Mouse (Mus musculus) MEL (cell line): ENCODE measurements around the gene Srsf2. TPM values are rescaled to one million over a fixed set of nuclear protein-coding genes. Genes with fewer than 3 reads are reported as not detected.

Experiments
- DNase-seq: peaks from one replicate; pipeline ENCODE4 v3.0.0; 2011; ENCODE audit warnings: low read depth, low spot score
- H3K27ac ChIP-seq: 2 replicates; pipeline ENCODE4 v1.5.1; 2012; ENCODE audit warnings: low read depth, mild to moderate bottlenecking, control low read depth, low read length, moderate library complexity; ENCODE audit not compliant: control insufficient read depth
- H3K27me3 ChIP-seq, 2 experiments: fragments of 150-350 bp in 1 of 2; sonication (generic) in 1 of 2; 2 replicates each; pipeline ENCODE4 v1.6.1; 2012; ENCODE audit warnings: low read length in 2 of 2, mild to moderate bottlenecking in 2 of 2, improper control_type of control experiment in 1 of 2, moderate library complexity in 1 of 2; ENCODE audit not compliant: insufficient read depth in 2 of 2, control insufficient read depth in 1 of 2
- H3K36me3 ChIP-seq, 2 experiments: 2 replicates each; pipeline ENCODE4 v1.6.1; 2012 to 2014; ENCODE audit warnings: low read length in 2 of 2, improper control_type of control experiment in 1 of 2, inconsistent platforms in 1 of 2, mild to moderate bottlenecking in 1 of 2; ENCODE audit not compliant: insufficient read depth in 2 of 2, control insufficient read depth in 1 of 2
- H3K4me1 ChIP-seq, 2 experiments: fragments of 150-350 bp in 1 of 2; sonication (generic) in 1 of 2; 2 replicates each; pipeline ENCODE4 v1.6.1; 2012; ENCODE audit warnings: low read length in 2 of 2, improper control_type of control experiment in 1 of 2, mild to moderate bottlenecking in 1 of 2; ENCODE audit not compliant: insufficient read depth in 2 of 2, control insufficient read depth in 1 of 2
- H3K4me3 ChIP-seq, 2 experiments: fragments of 150-350 bp in 1 of 2; sonication (generic) in 1 of 2; 2 replicates each; pipeline ENCODE4 v1.5.1; 2012; ENCODE audit warnings: low read depth in 2 of 2, low read length in 2 of 2, mild to moderate bottlenecking in 2 of 2, moderate library complexity in 2 of 2, control low read depth in 1 of 2, improper control_type of control experiment in 1 of 2; ENCODE audit not compliant: control insufficient read depth in 1 of 2, insufficient read depth in 1 of 2
- H3K79me2 ChIP-seq: 2 replicates; pipeline ENCODE4 v1.6.1; 2012; ENCODE audit warnings: mild to moderate bottlenecking, low read length, moderate library complexity; ENCODE audit not compliant: control insufficient read depth, poor library complexity, insufficient read depth
- H3K9ac ChIP-seq: 2 replicates; pipeline ENCODE4 v1.6.1; 2012; ENCODE audit warnings: low read depth, mild to moderate bottlenecking, control low read depth, low read length, moderate library complexity; ENCODE audit not compliant: control insufficient read depth, poor library complexity, severe bottlenecking
- H3K9me3 ChIP-seq: fragments of 150-350 bp; sonication (generic); replicated peaks from 2 replicates; pipeline ENCODE4 v1.6.1; 2012; ENCODE audit warnings: mild to moderate bottlenecking, low read length, improper control_type of control experiment, moderate library complexity; ENCODE audit not compliant: insufficient read depth
- BHLHE40 ChIP-seq: IDR thresholded peaks from 2 replicates; pipeline ENCODE4 v1.6.1; 2012; ENCODE audit warnings: low read depth, mild to moderate bottlenecking, inconsistent platforms, low read length, improper control_type of control experiment, borderline replicate concordance
- CHD1 ChIP-seq: IDR thresholded peaks from 2 replicates; pipeline ENCODE4 v1.6.1; 2012; ENCODE audit warnings: low read depth, mild to moderate bottlenecking, inconsistent platforms, low read length, improper control_type of control experiment
- CHD2 ChIP-seq: IDR thresholded peaks from 2 replicates; pipeline ENCODE4 v1.6.1; 2011; ENCODE audit warnings: low read length, improper control_type of control experiment
- E2F4 ChIP-seq: IDR thresholded peaks from 2 replicates; pipeline ENCODE4 v1.6.1; 2011; ENCODE audit warnings: low read depth, low read length, improper control_type of control experiment, borderline replicate concordance
- EP300 ChIP-seq, 2 experiments: IDR thresholded peaks; 2 replicates each; pipeline ENCODE4 v1.6.1; 2011; ENCODE audit warnings: improper control_type of control experiment in 2 of 2, low read length in 2 of 2, low read depth in 1 of 2, mild to moderate bottlenecking in 1 of 2
- ETS1 ChIP-seq: IDR thresholded peaks from 2 replicates; pipeline ENCODE4 v1.6.1; 2012; ENCODE audit warnings: low read depth, mild to moderate bottlenecking, inconsistent platforms, low read length, improper control_type of control experiment, moderate library complexity
- GABPA ChIP-seq: IDR thresholded peaks from 2 replicates; pipeline ENCODE4 v1.6.1; 2012; ENCODE audit warnings: low read depth, mild to moderate bottlenecking, inconsistent platforms, low read length, improper control_type of control experiment, moderate library complexity
- HCFC1 ChIP-seq: IDR thresholded peaks from 2 replicates; pipeline ENCODE4 v1.6.1; 2012; ENCODE audit warnings: low read depth, mild to moderate bottlenecking, inconsistent platforms, low read length, improper control_type of control experiment, moderate library complexity
- JUND ChIP-seq: IDR thresholded peaks from 2 replicates; pipeline ENCODE4 v1.6.1; 2011; ENCODE audit warnings: low read depth, mild to moderate bottlenecking, improper control_type of control experiment, low read length
- KAT2A ChIP-seq: conservative IDR thresholded peaks from 2 replicates; pipeline ENCODE4 v1.6.1; 2012; ENCODE audit warnings: low read depth, low read length, improper control_type of control experiment, inconsistent platforms
- MAX ChIP-seq: IDR thresholded peaks from 2 replicates; pipeline ENCODE4 v1.6.1; 2011; ENCODE audit warnings: low read length, improper control_type of control experiment
- MEF2A ChIP-seq: IDR thresholded peaks from 2 replicates; pipeline ENCODE4 v1.6.1; 2014; ENCODE audit warnings: low read depth, mild to moderate bottlenecking, inconsistent platforms, low read length, improper control_type of control experiment; ENCODE audit not compliant: poor library complexity, insufficient replicate concordance, severe bottlenecking; ENCODE audit errors: extremely low read depth
- MXI1 ChIP-seq: IDR thresholded peaks from 2 replicates; pipeline ENCODE4 v1.6.1; 2011; ENCODE audit warnings: mild to moderate bottlenecking, low read depth, low read length, improper control_type of control experiment
- MYB ChIP-seq: IDR thresholded peaks from 2 replicates; pipeline ENCODE4 v1.6.1; 2011; ENCODE audit warnings: mild to moderate bottlenecking, low read depth, low read length, improper control_type of control experiment
- NELFE ChIP-seq: IDR thresholded peaks from 2 replicates; pipeline ENCODE4 v1.6.1; 2011; ENCODE audit warnings: low read depth, low read length, improper control_type of control experiment
- NRF1 ChIP-seq: IDR thresholded peaks from 2 replicates; pipeline ENCODE4 v1.6.1; 2014; ENCODE audit warnings: low read depth, mild to moderate bottlenecking, inconsistent platforms, low read length, improper control_type of control experiment, moderate library complexity; ENCODE audit not compliant: poor library complexity, insufficient read depth, severe bottlenecking
- RAD21 ChIP-seq: IDR thresholded peaks from 2 replicates; pipeline ENCODE4 v1.6.1; 2011; ENCODE audit warnings: mild to moderate bottlenecking, low read depth, low read length, improper control_type of control experiment
- RCOR1 ChIP-seq: IDR thresholded peaks from 2 replicates; pipeline ENCODE4 v1.6.1; 2012; ENCODE audit warnings: low read depth, mild to moderate bottlenecking, inconsistent platforms, low read length, improper control_type of control experiment
- TAL1 ChIP-seq: IDR thresholded peaks from 2 replicates; pipeline ENCODE4 v1.6.1; 2012; ENCODE audit warnings: mild to moderate bottlenecking, inconsistent platforms, low read length, moderate library complexity, mixed read lengths
- TBP ChIP-seq: IDR thresholded peaks from 2 replicates; pipeline ENCODE4 v1.8.0; 2011; ENCODE audit warnings: low read depth, low read length, improper control_type of control experiment
- TCF12 ChIP-seq: IDR thresholded peaks from 2 replicates; pipeline ENCODE4 v1.6.1; 2014; ENCODE audit warnings: low read depth, mild to moderate bottlenecking, inconsistent platforms, low read length, improper control_type of control experiment, moderate library complexity
- UBTF ChIP-seq: IDR thresholded peaks from 2 replicates; pipeline ENCODE4 v1.6.1; 2012; ENCODE audit warnings: low read depth, mild to moderate bottlenecking, inconsistent platforms, low read length, improper control_type of control experiment, moderate library complexity, borderline replicate concordance; ENCODE audit not compliant: insufficient read depth
- USF1 ChIP-seq: IDR thresholded peaks from 2 replicates; pipeline ENCODE4 v1.6.1; 2014; ENCODE audit warnings: low read depth, mild to moderate bottlenecking, inconsistent platforms, low read length, improper control_type of control experiment, moderate library complexity
- ZC3H11A ChIP-seq: IDR thresholded peaks from 2 replicates; pipeline ENCODE4 v1.6.1; 2012; ENCODE audit warnings: low read depth, mild to moderate bottlenecking, inconsistent platforms, low read length, improper control_type of control experiment
- ZKSCAN1 ChIP-seq: IDR thresholded peaks from 2 replicates; pipeline ENCODE4 v1.6.1; 2012; ENCODE audit warnings: low read depth, mild to moderate bottlenecking, inconsistent platforms, low read length, improper control_type of control experiment, moderate library complexity
- ZNF384 ChIP-seq: IDR thresholded peaks from 2 replicates; pipeline ENCODE4 v1.6.1; 2012; ENCODE audit warnings: low read depth, mild to moderate bottlenecking, inconsistent platforms, low read length, improper control_type of control experiment
- polyA plus RNA-seq, 2 experiments: library from polyadenylated mRNA; stranded (reverse) in 1 of 2; unstranded in 1 of 2; fragments of >175 nt in 1 of 2; fragments of >200 nt in 1 of 2; gene quantifications; 2 replicates each; pipeline versions ENCODE4 v1.2.1 to v1.2.4; 2012; ENCODE audit warnings: low replicate concordance in 2 of 2, low read depth in 1 of 2; ENCODE audit not compliant: insufficient read length in 2 of 2, insufficient read depth in 1 of 2, missing spikeins in 1 of 2
- total RNA-seq: library from RNA; depleted of rRNA; stranded (reverse); fragments of 300-350 nt; gene quantifications from 2 replicates; pipeline ENCODE4 v1.2.3, GENCODE M21; 2012

Srsf2 gene
- total and polyA plus RNA-seq, 3 experiments: 257 to 1,128 (median 453) TPM

- H3K36me3 ChIP-seq: no peaks in the 10 kb centered on the region
- no peaks in the 10 kb centered on the region for H3K4me1 ChIP-seq
- H3K79me2 ChIP-seq: no peaks in the 10 kb centered on the region
- TF ChIP-seq EP300 (IDR thresholded peaks at IDR 0.05; ENCODE audit: low read depth in 1 of 2, low read length in 2 of 2): no peak
- TF ChIP-seq TAL1: no peak
- no peak for TF ChIP-seq MYB
- TF ChIP-seq ZKSCAN1: no peak
- no peak for TF ChIP-seq HCFC1
- no peak for TF ChIP-seq TBP
- TF ChIP-seq NELFE: no peak
- no peak for TF ChIP-seq JUND
- TF ChIP-seq ETS1: no peak
- no peak for TF ChIP-seq CHD1
- TF ChIP-seq UBTF: no peak
- TF ChIP-seq RCOR1: no peak
- TF ChIP-seq ZNF384: no peak
- TF ChIP-seq ZC3H11A: no peak
- no peak for TF ChIP-seq MAX
- no peak for TF ChIP-seq MEF2A
- TF ChIP-seq TCF12: no peak
- TF ChIP-seq, all 39 proteins: peak for 0
- no peak for DNase-seq
- H3K9me3 ChIP-seq: no peaks in the 10 kb centered on the region
- H3K9ac ChIP-seq: no peak overlapping the region
- H3K27me3 ChIP-seq: no peaks in the 10 kb centered on the region
- no peak overlapping the region for H3K4me3 ChIP-seq
- no peak overlapping the region for H3K27ac ChIP-seq
Measured at GRCm38 (mm10) chr11:116813610-116814009, 39.3 kb downstream of the Srsf2 start.

GRCm38 (mm10) chr11:116812793-116813529, 39.9 kb downstream of the Srsf2 start:
- no peak for DNase-seq
- no peaks in the 10 kb centered on the region for H3K27me3 ChIP-seq
- no peak overlapping the region for H3K27ac ChIP-seq
- H3K9me3 ChIP-seq: no peaks in the 10 kb centered on the region
- H3K9ac ChIP-seq: no peak overlapping the region
- no peaks in the 10 kb centered on the region for H3K4me1 ChIP-seq
- H3K79me2 ChIP-seq: no peaks in the 10 kb centered on the region
- no peak overlapping the region for H3K4me3 ChIP-seq
- TF ChIP-seq CHD2 (no peak), BHLHE40 (no peak), E2F4 (no peak), KAT2A (no peak), EP300 (IDR thresholded peaks at IDR 0.05; ENCODE audit: low read depth in 1 of 2, low read length in 2 of 2) (no peak), ZKSCAN1 (no peak), RAD21 (no peak), MXI1 (no peak), USF1 (no peak), NRF1 (no peak), GABPA (no peak)
- TF ChIP-seq, all 39 proteins: peak for 0
- no peaks in the 10 kb centered on the region for H3K36me3 ChIP-seq
